Mouse (Mus musculus) limb, embryonic 10.5 days (tissue): Measurements from ENCODE around the gene Eif2a. TPM values are rescaled to one million over a fixed set of nuclear protein-coding genes. Genes with fewer than 3 reads are reported as not detected.

Source experiments
- DNase-seq: peaks from one replicate; pipeline ENCODE4 v3.0.0-alpha.2; 2017; ENCODE audit warnings: low spot score
- H3K27ac ChIP-seq: fragments of 300-500 bp; sonication (generic); 2 replicates; pipeline ENCODE4 v1.5.1; 2016; ENCODE audit warnings: mild to moderate bottlenecking
- H3K27me3 ChIP-seq: fragments of 300-500 bp; sonication (generic); 2 replicates; pipeline ENCODE4 v1.6.1; 2016; ENCODE audit warnings: low read depth, mild to moderate bottlenecking; ENCODE audit not compliant: poor library complexity, severe bottlenecking
- H3K36me3 ChIP-seq: fragments of 300-500 bp; sonication (generic); 2 replicates; pipeline ENCODE4 v1.6.1; 2016; ENCODE audit warnings: mild to moderate bottlenecking, moderate library complexity
- H3K4me1 ChIP-seq: fragments of 300-500 bp; sonication (generic); 2 replicates; pipeline ENCODE4 v1.6.1; 2016
- H3K4me3 ChIP-seq: fragments of 300-500 bp; sonication (generic); 2 replicates; pipeline ENCODE4 v1.5.1; 2016; ENCODE audit warnings: mild to moderate bottlenecking, moderate library complexity
- H3K9me3 ChIP-seq: fragments of 300-500 bp; sonication (generic); replicated peaks from 2 replicates; pipeline ENCODE4 v1.6.1; 2016; ENCODE audit warnings: mild to moderate bottlenecking
- WGBS: fragments of 180-500 bp; shearing (Covaris S2); methylation state at CpG from one replicate; pipeline ENCODE4 v1.1.7; 2016; 5-methylcytosine and 5-hydroxymethylcytosine counted together
- polyA plus RNA-seq: library from polyadenylated mRNA; unstranded; fragments of >200 nt; fragmentation: Nextera tagmentation; extraction: Ambion mirVana; gene quantifications from 2 replicates; pipeline ENCODE4 v1.2.1, GENCODE M21; 2016

Eif2a gene
- polyA plus RNA-seq, 1 experiment from 2014 or later, result 62.8 TPM

- Histone ChIP-seq H3K27me3 (no peaks in the 10 kb centered on the region), H3K9me3 (no peaks in the 10 kb centered on the region), H3K4me1 (no peaks in the 10 kb centered on the region), H3K36me3 (no peaks in the 10 kb centered on the region), H3K27ac (no peak overlapping the region), H3K4me3 (no peak overlapping the region)
- WGBS, result 82% methylated on average over 3 of the region's 3 CpGs
- DNase-seq, result no peak
These were observed 12.9 kb upstream of the Eif2a start for GRCm38 (mm10) chr3:58512740-58513139.

- no peak for DNase-seq
- no peaks in the 10 kb centered on the region for H3K4me1 ChIP-seq
- no peaks in the 10 kb centered on the region for H3K36me3 ChIP-seq
- no peak overlapping the region for H3K4me3 ChIP-seq
- H3K27me3 ChIP-seq, result no peaks in the 10 kb centered on the region
- H3K27ac ChIP-seq, result no peak overlapping the region
- no peaks in the 10 kb centered on the region for H3K9me3 ChIP-seq
- 87% methylated on average over 4 of the region's 4 CpGs for WGBS
These were observed 12.1 kb upstream of the Eif2a start for GRCm38 (mm10) chr3:58513483-58513882.

GRCm38 (mm10) chr3:58515947-58516601, 9.5 kb upstream of the Eif2a start:
- Histone ChIP-seq H3K9me3 (no peaks in the 10 kb centered on the region), H3K36me3 (peaks cover 10% of the 10 kb centered on the region), H3K4me3 (no peak overlapping the region), H3K4me1 (no peaks in the 10 kb centered on the region), H3K27ac (no peak overlapping the region), H3K27me3 (no peaks in the 10 kb centered on the region)
- WGBS, result 77% methylated on average over 1 of the region's 1 CpGs
- no peak for DNase-seq

- no peak for DNase-seq
- 78% methylated on average over 7 of the region's 7 CpGs for WGBS
These were observed 9.0 kb upstream of the Eif2a start for GRCm38 (mm10) chr3:58516602-58516976.

GRCm38 (mm10) chr3:58517258-58517657, 8.4 kb upstream of the Eif2a start:
- no peaks in the 10 kb centered on the region for H3K4me1 ChIP-seq
- WGBS, result 67% methylated on average over 5 of the region's 5 CpGs
- H3K27ac ChIP-seq, result no peak overlapping the region
- no peaks in the 10 kb centered on the region for H3K9me3 ChIP-seq
- H3K36me3 ChIP-seq, result peaks cover 22% of the 10 kb centered on the region
- no peak overlapping the region for H3K4me3 ChIP-seq
- H3K27me3 ChIP-seq, result no peaks in the 10 kb centered on the region
- DNase-seq, result no peak

More at GRCm38 (mm10) chr3:58516602-58516976, 9.0 kb upstream of the Eif2a start:
- no peaks in the 10 kb centered on the region for H3K4me1 ChIP-seq
- no peak overlapping the region for H3K4me3 ChIP-seq
- H3K27ac ChIP-seq, result no peak overlapping the region
- no peaks in the 10 kb centered on the region for H3K9me3 ChIP-seq
- no peaks in the 10 kb centered on the region for H3K27me3 ChIP-seq
- H3K36me3 ChIP-seq, result peaks cover 15% of the 10 kb centered on the region

- Histone ChIP-seq H3K9me3 (no peaks in the 10 kb centered on the region), H3K4me3 (no peak overlapping the region), H3K27me3 (no peaks in the 10 kb centered on the region), H3K27ac (no peak overlapping the region), H3K36me3 (peaks cover 27% of the 10 kb centered on the region), H3K4me1 (no peaks in the 10 kb centered on the region)
- WGBS, result 87% methylated on average over 5 of the region's 5 CpGs
- DNase-seq, result no peak
These were observed 7.8 kb upstream of the Eif2a start for GRCm38 (mm10) chr3:58517800-58518199.

GRCm38 (mm10) chr3:58518962-58519361, 6.7 kb upstream of the Eif2a start:
- peaks cover 38% of the 10 kb centered on the region for H3K36me3 ChIP-seq
- H3K4me3 ChIP-seq, result no peak overlapping the region
- 96% methylated on average over 2 of the region's 2 CpGs for WGBS
- no peak for DNase-seq
- no peak overlapping the region for H3K27ac ChIP-seq
- H3K4me1 ChIP-seq, result no peaks in the 10 kb centered on the region
- no peaks in the 10 kb centered on the region for H3K27me3 ChIP-seq
- no peaks in the 10 kb centered on the region for H3K9me3 ChIP-seq

GRCm38 (mm10) chr3:58519536-58519935, 6.1 kb upstream of the Eif2a start:
- Histone ChIP-seq H3K4me3 (no peak overlapping the region), H3K4me1 (peaks cover 4% of the 10 kb centered on the region), H3K36me3 (peaks cover 38% of the 10 kb centered on the region), H3K27me3 (no peaks in the 10 kb centered on the region), H3K27ac (no peak overlapping the region), H3K9me3 (no peaks in the 10 kb centered on the region)
- 91% methylated on average over 3 of the region's 3 CpGs for WGBS
- no peak for DNase-seq

- H3K4me1 ChIP-seq, result peaks cover 7% of the 10 kb centered on the region
- H3K9me3 ChIP-seq, result no peaks in the 10 kb centered on the region
- H3K4me3 ChIP-seq, result no peak overlapping the region
- no peak for DNase-seq
- H3K27ac ChIP-seq, result no peak overlapping the region
- peaks cover 38% of the 10 kb centered on the region for H3K36me3 ChIP-seq
- no peaks in the 10 kb centered on the region for H3K27me3 ChIP-seq
- WGBS, result 89% methylated on average over 6 of the region's 6 CpGs
These were observed 5.3 kb upstream of the Eif2a start for GRCm38 (mm10) chr3:58520286-58520685.

- Histone ChIP-seq H3K27ac (no peak overlapping the region), H3K27me3 (no peaks in the 10 kb centered on the region), H3K9me3 (no peaks in the 10 kb centered on the region), H3K36me3 (peaks cover 38% of the 10 kb centered on the region), H3K4me1 (peaks cover 7% of the 10 kb centered on the region), H3K4me3 (no peak overlapping the region)
- 85% methylated on average over 2 of the region's 2 CpGs for WGBS
- no peak for DNase-seq
These were observed 4.3 kb upstream of the Eif2a start for GRCm38 (mm10) chr3:58521361-58521760.

GRCm38 (mm10) chr3:58523386-58523785, 2.2 kb upstream of the Eif2a start:
- Histone ChIP-seq H3K4me3 (no peak overlapping the region), H3K36me3 (peaks cover 38% of the 10 kb centered on the region), H3K27me3 (no peaks in the 10 kb centered on the region), H3K27ac (no peak overlapping the region), H3K9me3 (no peaks in the 10 kb centered on the region), H3K4me1 (peaks cover 13% of the 10 kb centered on the region)
- WGBS, result 96% methylated on average over 3 of the region's 3 CpGs
- no peak for DNase-seq

- WGBS, result 71% methylated on average over 4 of the region's 4 CpGs
- no peak overlapping the region for H3K27ac ChIP-seq
These were observed 1.4 kb upstream of the Eif2a start for GRCm38 (mm10) chr3:58524246-58524645.

GRCm38 (mm10) chr3:58525166-58525565, 455 bp upstream of the Eif2a start:
- Histone ChIP-seq H3K4me1 (peaks cover 13% of the 10 kb centered on the region), H3K9me3 (no peaks in the 10 kb centered on the region), H3K27me3 (no peaks in the 10 kb centered on the region), H3K36me3 (peaks cover 37% of the 10 kb centered on the region), H3K27ac (peak overlapping the region; percentile 94), H3K4me3 (peak overlapping the region; percentile 70)
- under 1% methylated on average over 40 of the region's 40 CpGs for WGBS
- DNase-seq, result no peak

More at GRCm38 (mm10) chr3:58524246-58524645, 1.4 kb upstream of the Eif2a start:
- Histone ChIP-seq H3K27me3 (no peaks in the 10 kb centered on the region), H3K4me3 (peak overlapping the region; percentile 70), H3K9me3 (no peaks in the 10 kb centered on the region), H3K36me3 (peaks cover 38% of the 10 kb centered on the region), H3K4me1 (peaks cover 13% of the 10 kb centered on the region)
- DNase-seq, result no peak

GRCm38 (mm10) chr3:58526408-58526737, 752 bp downstream of the Eif2a start:
- H3K36me3 ChIP-seq, result peaks cover 31% of the 10 kb centered on the region
- peak overlapping the region; percentile 70 for H3K4me3 ChIP-seq
- WGBS, result 11% methylated on average over 4 of the region's 4 CpGs
- H3K9me3 ChIP-seq, result no peaks in the 10 kb centered on the region
- DNase-seq, result no peak
- H3K4me1 ChIP-seq, result peaks cover 13% of the 10 kb centered on the region
- H3K27ac ChIP-seq, result peak overlapping the region; percentile 94
- H3K27me3 ChIP-seq, result no peaks in the 10 kb centered on the region
